Mouse (Mus musculus) lung, adult 18-20 months (tissue): ENCODE results near the gene Fkbp15.

Experiments
- DNase-seq, 2 experiments: peaks; one replicate each; pipeline ENCODE4 v3.0.0; 2022; ENCODE audit warnings: mixed read lengths in 2 of 2

Gene Fkbp15

DNA sequence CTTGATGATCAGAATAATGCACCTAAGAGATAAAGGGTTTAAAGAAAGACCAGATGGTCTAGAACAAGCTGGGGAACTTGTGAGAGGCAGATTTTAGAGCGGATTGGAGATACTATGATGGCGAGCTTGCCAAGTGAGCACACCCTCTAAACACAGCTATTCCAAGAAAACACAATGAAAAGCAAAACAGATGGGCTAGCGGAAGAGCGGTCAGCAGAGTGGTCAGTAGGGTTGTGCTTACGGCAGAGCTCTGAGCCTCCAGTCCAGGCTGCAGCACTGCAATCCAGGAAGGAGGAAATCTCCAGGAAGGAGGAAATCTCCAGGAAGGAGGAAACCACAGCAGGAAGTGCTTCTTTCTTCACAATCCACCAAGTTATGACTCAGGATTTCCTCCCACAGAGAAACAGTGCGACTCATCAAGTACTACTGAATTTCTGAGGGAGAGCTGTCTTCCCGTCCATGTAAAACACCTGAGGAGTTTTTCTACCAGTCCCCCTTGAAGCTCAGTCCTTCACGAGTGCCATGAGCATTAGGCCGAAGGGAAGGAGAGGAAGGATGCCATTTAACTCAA lies 46.6 kb downstream of the Fkbp15 start:
- DNase-seq, result no peak

DNA sequence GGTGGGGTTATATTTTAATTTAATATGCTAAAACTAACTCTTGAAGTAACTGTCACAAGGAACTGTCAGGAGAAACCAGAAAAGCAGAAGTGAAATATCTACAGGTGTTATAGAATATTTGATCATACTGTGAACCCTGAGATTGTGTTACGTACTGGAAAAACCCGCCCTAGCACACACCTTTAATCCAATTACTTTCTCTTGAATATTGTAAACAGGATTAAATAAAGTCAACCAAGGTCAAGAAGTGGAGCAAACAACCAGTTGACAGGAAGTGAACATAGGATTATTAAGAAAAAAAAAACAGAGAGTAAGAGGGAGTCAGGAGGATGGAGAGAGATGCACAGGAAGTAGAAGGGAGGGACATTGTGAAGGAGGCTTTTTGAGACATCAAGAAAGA lies 47.5 kb downstream of the Fkbp15 start:
- no peak for DNase-seq

DNA sequence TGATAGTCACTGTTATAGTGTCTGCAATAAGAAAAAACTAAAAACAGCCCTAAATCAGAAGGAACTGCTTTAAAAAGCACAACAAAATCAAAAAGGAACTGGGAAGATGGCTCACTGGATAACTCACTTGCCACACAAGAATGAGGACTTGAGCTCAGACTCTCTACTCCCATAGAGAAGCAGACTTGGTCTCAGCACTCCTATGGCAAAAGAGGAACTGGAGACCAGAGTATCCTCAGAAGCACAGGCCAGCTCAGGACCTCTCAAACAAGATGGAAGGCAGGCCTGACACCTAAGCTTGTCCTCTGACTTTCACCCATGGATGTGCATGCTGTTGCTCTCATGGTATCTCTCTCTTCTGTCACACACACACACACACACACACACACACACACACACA lies 51.9 kb downstream of the Fkbp15 start:
- no peak for DNase-seq

DNA sequence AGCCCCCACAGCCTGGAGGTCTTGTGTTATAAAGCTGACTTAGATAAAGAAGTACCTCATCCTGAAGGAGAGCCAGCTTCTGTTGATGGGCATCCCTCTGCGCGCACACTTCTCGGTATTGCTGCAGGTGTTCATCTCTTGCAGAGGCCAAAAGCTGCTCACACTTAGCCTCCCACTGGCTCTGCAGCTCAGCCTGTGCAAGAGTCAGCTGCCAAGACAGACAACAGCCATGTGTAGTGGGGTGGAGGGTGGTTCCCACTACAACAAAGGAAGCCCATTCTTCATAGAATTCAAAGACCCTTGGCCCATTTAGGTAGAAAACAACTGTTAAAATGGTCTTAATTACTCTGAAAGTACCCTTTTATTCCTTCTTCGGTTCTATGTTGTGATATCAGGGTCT lies 53.5 kb downstream of the Fkbp15 start:
- no peak for DNase-seq

DNA sequence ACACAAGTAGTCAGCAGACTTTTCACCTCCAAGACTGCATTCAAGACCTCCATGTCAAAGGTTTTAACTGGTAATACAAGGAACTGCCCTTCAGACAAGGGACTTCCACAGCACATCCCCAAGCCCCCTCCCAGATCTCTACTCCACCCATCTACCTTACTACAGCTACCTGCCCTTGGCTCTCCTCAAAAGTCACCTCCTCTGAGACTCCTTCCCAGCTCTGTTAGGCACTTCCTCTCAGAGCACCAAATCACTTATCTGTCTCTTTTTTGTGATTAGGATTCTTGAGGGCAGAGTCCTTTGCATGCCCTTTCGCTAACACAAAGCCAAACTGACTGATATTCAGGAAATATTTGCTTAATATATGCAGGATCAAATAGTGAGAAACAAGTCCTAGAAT lies 54.0 kb downstream of the Fkbp15 start:
- DNase-seq, result no peak

DNA sequence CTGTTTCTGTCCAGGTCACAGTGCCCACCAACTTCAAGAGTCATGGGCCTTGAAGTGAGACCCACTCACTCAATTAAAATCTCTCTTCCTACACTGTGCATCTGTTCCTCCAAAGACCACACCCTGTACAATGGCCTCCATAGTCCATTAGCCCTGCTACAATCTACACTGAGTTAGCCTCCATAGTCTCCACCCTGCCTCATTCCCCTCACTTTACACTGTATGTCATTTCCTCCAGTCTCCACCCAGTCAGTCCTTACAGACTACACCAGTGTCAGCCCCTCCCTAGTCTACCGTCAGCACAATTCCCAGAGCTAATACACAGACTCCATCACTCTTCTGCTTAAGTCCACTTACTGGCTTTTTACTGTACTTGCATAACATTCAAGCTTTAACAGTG lies 57.1 kb downstream of the Fkbp15 start:
- DNase-seq, result no peak

DNA sequence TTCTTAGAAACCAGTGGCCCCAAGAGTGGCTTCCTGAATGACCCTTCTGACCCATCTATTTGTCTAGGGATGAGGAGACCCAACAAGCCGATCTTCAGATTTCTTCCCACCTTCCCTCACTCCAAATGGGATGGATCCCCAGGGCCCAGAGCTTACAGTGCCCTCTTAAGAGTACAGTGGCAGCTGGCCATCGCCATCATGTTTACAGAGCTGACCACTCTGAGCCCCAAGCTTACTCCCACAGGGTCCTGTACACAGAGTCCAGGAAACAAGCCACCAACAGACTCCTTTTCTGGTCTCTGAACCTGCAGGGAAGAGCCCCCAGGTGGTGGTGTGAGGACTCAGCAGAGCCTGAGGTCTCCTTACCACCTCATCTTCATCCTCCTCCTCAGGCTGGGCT lies 57.6 kb downstream of the Fkbp15 start:
- DNase-seq, result no peak

DNA sequence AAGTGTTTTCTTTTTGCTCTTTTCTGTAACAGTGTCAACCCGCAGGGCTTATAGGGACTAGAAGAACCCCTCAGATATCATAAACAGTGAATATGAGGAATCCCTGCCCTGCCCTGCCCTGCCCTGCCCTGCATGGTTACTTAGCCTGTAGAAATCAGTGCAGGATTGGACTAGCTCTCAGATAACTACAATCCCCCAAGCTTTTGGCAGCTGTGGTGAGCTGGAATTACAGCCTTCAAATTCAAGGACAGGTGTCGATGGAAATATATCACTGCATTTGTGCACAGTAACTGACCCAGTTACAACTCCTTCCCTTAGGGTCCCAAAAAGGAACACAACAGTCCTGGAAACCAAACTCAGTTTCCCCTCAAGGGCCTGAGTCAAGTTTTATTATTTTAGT lies 60.3 kb downstream of the Fkbp15 start:
- no peak for DNase-seq

DNA sequence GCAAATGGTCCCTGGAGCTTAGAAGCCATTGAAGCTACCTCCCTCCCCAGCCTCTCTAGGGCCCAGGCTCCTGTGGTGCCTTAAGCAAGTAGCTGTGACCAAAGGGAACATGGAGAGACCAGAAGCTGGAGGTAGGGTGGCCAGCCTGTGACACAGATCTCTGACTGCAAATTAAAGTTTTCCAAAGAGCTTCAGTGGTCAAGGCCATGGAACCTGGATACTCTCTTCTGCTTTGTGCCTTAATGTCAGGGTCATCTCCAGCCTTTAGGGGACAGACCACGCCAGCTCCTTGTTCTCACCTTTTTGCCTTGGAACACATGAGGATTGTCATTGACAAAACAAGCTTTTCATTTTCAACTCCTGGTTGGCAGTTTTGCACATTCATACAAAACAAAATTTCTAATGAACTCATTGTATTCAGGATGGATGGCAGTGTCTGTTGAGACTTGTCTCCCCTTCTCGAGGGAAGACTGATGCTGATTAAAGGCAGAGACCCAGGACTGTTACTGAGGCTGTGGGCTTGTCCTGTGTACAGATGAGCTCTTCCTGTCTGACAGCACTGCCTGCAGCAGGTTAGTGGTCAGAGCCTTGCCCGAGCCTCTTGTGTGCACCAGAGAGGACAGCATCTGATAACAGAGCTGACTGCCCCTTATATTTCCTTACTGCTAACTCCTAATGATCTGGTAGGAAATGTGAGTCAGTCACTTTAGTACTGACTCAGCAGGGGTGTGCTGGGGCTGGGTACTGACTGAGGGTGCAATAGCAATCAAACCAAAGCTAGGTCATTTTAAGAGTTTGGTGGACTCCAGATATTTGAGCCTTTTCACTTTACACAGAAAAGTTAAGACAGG lies 62.8 kb downstream of the Fkbp15 start:
- DNase-seq, result no peak

DNA sequence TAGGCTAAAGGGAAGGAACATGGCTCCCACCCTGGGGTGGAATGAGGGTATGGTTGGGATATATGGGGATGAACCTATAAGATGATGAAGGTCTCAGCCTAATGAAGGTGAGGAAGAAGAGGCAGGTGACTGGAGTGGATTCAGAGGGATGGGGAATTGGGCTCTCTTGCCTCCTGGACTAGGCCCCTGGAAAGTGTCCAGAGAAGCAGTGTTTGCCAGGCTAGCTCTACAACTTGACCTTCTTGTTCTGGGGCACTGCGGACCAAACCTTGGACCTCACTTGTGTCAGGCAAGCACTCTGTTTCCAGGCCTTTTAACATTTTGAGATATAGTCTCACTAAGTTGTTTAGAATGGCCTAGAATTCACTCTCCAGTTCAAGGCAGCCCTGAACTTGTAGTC lies 65.6 kb downstream of the Fkbp15 start:
- DNase-seq, result no peak

DNA sequence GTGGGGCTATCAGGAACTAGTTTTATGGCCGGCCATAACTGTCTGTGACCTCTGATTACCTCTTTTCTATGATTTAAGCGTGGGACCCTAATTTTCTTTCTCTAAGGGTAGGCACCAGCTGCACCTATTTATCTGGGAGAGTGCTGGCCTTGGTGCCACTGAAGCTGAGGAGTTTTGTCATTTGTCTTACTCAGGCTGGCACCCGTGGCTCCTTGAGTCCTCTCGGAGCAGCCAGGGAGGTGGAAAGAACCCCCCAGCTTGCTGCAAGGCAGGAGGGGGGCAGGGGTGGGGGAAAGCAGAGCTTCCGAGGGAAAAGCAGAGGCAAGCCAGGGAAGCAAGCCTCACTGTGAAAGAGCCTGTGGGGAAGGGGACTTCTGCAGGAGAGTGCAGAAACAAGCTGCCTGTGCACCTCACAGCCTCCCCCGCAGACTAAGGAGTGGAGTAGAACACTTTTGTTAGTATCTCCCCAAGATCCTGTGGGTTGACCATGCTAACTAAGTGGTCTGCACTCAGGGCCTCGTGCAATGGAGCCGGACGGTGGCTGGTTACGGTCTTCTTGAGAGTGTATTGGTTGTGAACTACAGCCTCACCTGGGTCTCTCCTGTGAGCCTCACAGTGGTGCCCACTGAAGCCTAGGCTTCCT lies 67.0 kb downstream of the Fkbp15 start:
- peak in 1 of 2 experiments; percentile 1 for DNase-seq

DNA sequence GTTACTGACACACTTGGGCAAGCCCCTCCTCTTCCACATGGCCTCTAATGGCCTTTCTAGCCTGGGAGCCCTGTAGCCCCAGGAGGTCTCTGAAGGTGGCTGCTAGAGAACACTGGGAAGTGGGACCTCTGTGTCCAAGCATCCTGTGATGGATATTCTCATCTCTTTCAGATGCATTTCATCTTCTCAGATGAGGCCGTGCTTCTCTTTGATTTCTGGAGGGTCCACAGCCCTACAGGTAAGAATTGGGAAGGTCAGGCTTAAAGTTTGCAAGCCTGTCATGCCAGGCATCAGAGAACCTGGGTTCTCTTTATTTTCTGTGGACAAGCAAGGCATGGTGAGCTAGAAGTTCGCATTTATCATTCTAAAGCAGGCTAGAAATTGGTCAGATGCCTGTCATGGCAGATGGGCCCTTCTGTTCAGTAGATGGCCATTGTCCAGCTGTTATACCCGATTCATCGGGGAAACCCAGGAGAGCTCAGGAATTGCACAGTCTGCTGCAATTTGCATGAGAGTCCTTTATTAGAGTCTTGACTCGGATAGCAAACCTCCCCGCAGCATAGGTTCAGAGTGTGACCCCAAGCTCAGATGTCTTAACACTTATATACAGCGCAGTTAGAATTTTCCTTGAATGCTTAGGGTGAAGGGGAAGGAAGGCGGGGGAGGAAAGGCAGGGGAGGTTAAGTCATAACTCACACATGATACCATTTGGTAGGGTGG lies 67.7 kb downstream of the Fkbp15 start:
- DNase-seq, result peak in 1 of 2 experiments; percentile 2

DNA sequence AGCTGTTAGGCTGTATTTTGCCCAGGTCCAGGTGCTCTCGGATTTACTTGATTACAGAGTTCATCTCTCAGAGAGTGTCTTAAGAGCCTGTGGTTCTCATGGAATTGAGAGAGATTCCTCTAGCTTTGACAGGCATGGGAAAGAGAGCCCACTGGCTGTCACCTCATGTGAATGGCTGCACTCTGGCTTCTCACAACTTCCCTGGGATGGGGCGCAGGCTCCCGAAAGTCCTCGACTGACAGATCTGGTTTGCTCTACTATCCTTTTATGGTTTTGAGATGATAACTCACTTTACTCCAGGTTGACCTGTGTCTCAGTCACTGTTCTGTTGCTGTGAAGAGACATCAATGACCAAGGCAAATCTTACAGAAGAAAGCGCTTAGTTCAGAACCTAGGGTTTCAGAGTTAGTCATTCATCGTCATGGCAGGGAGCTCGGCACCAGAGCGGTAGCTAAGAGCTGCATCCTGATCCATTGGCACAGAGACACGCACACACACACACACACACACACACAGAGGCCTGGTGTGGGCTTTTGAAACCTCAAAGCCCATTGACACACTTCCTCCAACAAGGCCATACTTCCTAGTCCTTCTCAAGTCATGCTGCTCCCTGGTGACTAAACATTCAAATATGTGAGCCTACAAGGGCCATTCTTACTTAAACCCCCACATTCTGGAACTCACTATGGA lies 69.4 kb downstream of the Fkbp15 start:
- peak in 1 of 2 experiments; percentile 4 for DNase-seq

DNA sequence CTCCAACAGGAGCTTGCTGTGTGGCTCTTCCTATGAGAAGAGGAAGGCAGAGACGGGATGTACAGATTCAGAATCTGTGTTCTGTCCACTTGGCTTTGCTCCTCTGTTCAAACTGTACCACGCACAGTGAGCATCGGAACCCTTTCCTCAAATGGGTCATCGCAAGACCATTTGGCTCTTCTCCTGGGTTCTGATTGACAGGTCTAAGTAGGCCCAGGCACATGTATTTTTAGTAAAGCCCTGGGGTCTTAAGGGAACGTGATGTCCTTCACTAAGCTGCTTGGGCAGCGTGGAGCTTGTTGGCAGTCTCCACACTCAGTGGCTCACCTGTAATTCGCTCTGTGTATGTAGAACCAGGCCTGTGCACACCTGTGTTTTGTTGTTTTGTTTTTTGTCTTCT lies 71.1 kb downstream of the Fkbp15 start:
- DNase-seq, result no peak

DNA sequence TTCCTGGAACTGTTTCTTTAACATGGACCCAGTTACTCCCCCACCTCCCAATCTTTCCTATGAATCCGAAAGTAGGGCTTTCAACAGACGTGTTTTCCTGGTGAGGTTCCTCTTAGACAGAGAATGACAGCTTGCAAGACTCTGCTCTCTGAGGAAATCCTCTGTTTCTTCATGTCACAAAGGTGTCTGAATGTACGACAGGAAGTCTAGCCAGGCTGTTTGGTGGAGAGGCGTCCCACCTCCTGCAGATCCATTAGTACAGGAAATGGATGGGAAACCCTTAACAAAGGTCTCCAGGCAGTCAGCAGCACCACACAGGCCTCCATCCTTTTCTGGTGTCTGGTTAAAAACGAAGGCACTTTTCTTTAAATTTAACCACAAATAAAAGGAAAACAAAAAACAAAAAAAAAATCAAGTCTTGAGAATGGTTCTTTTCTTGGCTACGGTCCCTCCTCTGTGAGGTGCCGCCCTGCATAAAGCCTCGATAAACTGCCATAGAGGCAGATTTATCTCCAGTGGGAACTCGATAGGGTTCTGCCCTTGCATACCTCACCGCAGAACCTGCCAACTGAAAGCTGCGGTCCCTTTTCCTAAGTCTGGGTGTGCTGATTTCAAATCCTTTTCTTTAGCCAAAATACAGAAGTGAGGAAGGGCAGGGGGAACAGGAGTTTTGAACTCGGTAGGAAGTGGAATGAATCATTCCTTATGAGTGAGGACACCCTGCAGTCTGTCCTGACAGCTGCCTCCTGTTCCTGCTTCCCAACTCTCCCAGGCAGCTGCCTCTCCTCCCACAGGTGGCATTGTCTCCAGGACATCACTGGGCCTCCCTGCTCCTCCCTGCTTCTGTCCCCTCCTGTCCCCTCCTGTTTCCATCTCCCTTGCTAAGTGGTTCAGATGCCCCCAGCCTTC lies 73.1 kb downstream of the Fkbp15 start:
- peak; percentile 22 to 39 for DNase-seq

DNA sequence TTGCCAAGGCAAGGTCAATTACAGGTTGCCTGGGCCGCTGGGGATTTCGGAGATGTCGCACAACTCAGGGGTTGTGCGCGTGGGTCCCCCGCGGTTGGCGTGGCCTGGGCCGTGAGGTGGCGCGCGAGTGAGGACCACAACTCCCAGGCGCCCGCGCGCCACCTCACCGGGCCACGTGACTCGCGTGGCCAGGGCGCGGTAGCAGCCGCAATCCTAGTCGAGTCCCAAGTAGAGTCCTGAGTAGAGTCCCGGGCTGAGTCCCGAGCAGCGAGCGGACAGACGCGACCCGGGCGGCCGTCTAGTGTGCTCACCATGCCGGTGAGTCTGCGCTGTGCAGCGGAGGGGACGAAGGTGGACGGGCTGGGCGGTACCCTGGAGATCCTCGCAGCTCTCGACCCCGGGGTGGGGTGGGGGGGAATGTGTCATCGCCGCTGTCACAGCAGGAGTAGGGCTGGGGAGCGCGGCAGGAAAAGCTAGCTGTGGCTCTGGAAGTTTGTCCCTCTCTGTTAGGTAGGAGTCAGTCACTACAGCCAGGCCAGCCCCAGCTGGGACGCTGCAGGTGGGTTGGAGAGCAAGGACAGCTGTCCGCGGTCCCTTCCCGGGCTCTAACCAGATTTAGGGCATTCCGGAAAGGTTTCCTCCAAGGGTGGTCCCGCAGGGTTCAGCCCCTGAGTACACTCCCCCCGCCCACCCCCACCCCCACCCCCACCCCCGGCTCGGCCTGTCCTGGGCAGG lies 73.9 kb downstream of the Fkbp15 start:
- DNase-seq, result peak; percentile 77 to 83

DNA sequence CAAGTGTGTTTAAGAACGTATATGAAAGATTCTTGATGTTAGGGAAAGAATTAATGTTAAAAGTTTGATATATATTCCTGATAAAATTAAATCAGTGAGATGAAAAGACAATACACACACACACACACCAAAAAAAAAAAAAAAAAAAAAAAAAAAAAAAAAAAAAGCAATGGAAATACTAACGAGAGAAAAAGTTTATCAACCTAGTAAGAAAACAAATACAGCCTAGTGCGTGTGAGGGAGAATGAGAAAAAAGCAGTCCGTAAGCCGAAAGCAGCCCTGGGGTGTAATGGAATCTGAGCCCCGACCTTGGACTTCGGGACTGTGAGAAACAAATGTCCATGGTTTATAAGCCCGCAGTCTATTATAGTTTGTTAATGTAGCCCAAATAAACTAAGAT lies 74.8 kb downstream of the Fkbp15 start:
- peak in 1 of 2 experiments; percentile 0 for DNase-seq

DNA sequence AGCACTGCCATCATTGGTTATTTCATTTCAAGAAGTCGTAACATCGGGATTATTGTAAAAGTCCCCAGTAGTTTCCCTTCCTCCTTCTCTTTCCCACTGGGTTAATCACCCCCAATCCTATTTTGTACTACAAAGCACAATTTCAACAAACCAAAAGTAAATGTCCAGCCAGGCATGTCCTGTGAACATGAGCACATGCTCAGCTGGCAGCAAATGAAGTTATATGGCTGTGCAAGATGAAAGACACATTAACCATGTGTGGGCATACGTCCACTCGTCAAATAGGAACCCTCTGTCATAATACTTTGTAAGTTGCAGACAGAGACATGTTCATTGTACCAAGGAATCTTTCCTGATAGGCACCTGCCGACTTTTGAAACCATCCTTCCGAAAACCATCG lies 77.4 kb downstream of the Fkbp15 start:
- DNase-seq, result no peak

DNA sequence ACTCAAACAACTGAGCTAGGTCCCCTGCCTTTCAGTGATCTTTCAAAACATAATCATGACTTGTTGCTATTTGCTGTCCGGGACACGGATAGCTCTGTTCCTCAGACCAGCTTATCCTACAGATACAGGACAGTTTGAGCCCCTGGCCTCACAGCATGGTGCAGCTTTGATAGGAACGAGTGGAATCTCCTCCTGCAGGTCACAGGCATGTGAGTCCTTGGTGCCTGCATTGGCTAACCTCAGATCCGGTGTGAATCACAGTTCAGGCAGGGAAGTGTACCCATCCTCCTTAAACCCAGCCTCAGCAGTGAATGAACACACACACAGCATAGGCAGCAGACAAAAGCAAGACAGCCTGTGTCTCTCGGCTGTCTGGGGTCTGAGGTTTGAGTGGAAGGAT lies 79.0 kb downstream of the Fkbp15 start:
- no peak for DNase-seq

DNA sequence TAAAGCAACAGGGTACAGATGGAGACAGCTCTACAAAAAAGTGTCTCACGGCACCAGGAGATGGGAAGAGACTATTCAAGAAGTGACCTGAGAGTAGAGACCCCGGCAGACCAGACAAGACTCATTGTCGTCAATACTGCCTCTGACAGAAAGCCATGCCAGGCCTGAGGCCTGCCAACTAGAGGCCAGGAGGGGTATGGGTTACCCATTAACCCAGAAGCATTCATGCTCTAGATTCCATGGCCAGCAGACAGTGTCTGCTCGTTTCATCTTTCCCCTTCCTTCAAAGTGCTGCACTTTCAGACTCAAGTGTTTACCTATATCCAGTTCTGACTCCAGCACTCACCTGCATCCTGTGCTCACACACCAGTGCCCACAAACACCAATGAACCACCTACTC lies 82.3 kb downstream of the Fkbp15 start:
- no peak for DNase-seq

DNA sequence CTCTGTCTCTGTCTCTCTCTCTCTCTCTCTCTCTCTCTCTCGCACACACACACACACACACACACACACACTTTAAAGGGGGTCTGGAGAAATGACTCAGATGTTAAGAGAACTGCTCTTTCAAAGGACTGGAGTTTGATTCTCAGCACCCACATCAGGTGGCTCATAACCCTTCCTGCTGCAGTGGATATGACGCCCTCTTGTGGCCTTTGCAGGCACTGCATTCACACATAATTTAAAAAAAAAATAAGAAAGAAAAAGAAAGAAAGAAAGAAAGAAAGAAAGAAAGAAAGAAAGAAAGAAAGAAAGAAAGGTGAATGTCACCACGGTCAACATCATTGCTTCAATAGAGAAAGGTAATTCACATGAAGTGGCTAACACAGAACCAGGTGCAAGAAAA lies 83.1 kb downstream of the Fkbp15 start:
- DNase-seq, result no peak
